Mouse (Mus musculus) midbrain, postnatal 0 days (tissue): ENCODE results near the gene Erich4. TPM values are rescaled to one million over a fixed set of nuclear protein-coding genes. Genes with fewer than 3 reads are reported as not detected.
"Not testable (repeated sequence)": the region's sequence is repeated elsewhere in the genome, so short reads cannot be mapped to it uniquely, and the experiment has no call there.

Experiments
- ATAC-seq: fragments of 200-750 bp; cut with Nextera tagmentation; 2 replicates; pipeline ENCODE4 v1.8.0; 2017; ENCODE audit warnings: moderate number of reproducible peaks, mild to moderate bottlenecking, moderate TSS enrichment, moderate library complexity; ENCODE audit not compliant: low FRiP score
- DNase-seq: peaks from one replicate; pipeline ENCODE4 v3.0.0-alpha.2; 2015; ENCODE audit warnings: low spot score
- H3K27ac ChIP-seq: fragments of 300-500 bp; sonication (generic); 2 replicates; pipeline ENCODE4 v1.5.1; 2014; ENCODE audit warnings: low read depth, mild to moderate bottlenecking, low read length, mixed read lengths
- H3K27me3 ChIP-seq: fragments of 300-500 bp; sonication (generic); 2 replicates; pipeline ENCODE4 v1.6.1; 2014; ENCODE audit warnings: low read length, control low read depth, mixed read lengths; ENCODE audit not compliant: insufficient read depth
- H3K36me3 ChIP-seq: fragments of 300-500 bp; sonication (generic); 2 replicates; pipeline ENCODE4 v1.6.1; 2014; ENCODE audit warnings: low read length, control low read depth, mixed read lengths; ENCODE audit not compliant: insufficient read depth
- H3K4me1 ChIP-seq: fragments of 300-500 bp; sonication (generic); 2 replicates; pipeline ENCODE4 v1.6.1; 2014; ENCODE audit warnings: mild to moderate bottlenecking, control low read depth, antibody characterized with exemption, low read length, mixed read lengths; ENCODE audit not compliant: insufficient read depth
- H3K4me2 ChIP-seq: fragments of 300-500 bp; sonication (generic); 2 replicates; pipeline ENCODE4 v1.6.1; 2014; ENCODE audit warnings: low read depth, mild to moderate bottlenecking, low read length, mixed read lengths; ENCODE audit not compliant: poor library complexity, severe bottlenecking
- H3K4me3 ChIP-seq: fragments of 300-500 bp; sonication (generic); 2 replicates; pipeline ENCODE4 v1.5.1; 2014; ENCODE audit warnings: low read depth, mild to moderate bottlenecking, low read length, moderate library complexity
- H3K9ac ChIP-seq: fragments of 300-500 bp; sonication (generic); replicated peaks from 2 replicates; pipeline ENCODE4 v1.6.1; 2014; ENCODE audit warnings: mild to moderate bottlenecking, low read length, moderate library complexity, mixed read lengths; ENCODE audit not compliant: poor library complexity, severe bottlenecking
- H3K9me3 ChIP-seq: fragments of 300-500 bp; sonication (generic); 2 replicates; pipeline ENCODE4 v1.6.1; 2016; ENCODE audit warnings: low read length, control low read depth
- CTCF ChIP-seq: IDR thresholded peaks from 2 replicates; pipeline ENCODE4 v1.5.1; 2016; ENCODE audit warnings: antibody characterized with exemption, mild to moderate bottlenecking
- WGBS: fragments of 180-500 bp; shearing (Covaris S2); extraction: QIAGEN DNeasy Blood & Tissue Kit; methylation state at CpG from one replicate; pipeline ENCODE4 v1.1.7; 2014; 5-methylcytosine and 5-hydroxymethylcytosine counted together
- polyA plus RNA-seq: library from polyadenylated mRNA; unstranded; fragments of >200 nt; fragmentation: Nextera tagmentation; extraction: Ambion mirVana; gene quantifications from 2 replicates; pipeline ENCODE4 v1.2.1, GENCODE M21; 2015
- total RNA-seq: library from RNA; depleted of rRNA; stranded (reverse); fragments of >200 nt; gene quantifications from 2 replicates; pipeline ENCODE4 v1.2.3, GENCODE M21; 2014

The Erich4 gene
- total and polyA plus RNA-seq, 2 experiments from 2014 or later = not detected

DNA sequence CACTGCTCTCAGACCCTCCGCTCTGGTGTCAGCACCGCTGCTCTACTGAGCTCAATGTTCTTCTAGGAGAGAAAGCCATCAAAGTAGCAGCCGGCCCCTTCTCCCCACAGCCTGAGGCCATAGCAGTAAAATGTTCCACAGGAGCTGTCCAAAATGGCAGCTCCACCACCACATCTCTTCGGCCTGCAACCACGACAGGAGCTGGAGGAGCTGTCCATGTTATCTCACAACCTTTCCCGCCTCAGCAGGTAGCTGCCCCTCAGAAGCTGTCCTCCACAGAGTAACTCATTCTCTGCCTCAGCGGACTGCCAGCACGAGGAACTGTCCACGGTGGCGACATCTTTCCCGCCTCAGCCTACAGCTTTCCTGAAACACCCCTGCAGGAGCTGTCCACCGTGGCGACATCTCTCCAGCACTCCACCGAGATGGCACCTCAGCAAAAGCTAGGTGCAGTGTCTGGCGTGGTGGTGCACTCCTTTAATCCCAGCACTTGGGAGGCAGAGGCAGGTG lies 33.3 kb downstream of the Erich4 start:
- no peaks in the 10 kb centered on the region for H3K4me1 ChIP-seq
- TF ChIP-seq CTCF = no peak
- H3K27ac ChIP-seq = no peak overlapping the region
- DNase-seq (no peak), ATAC-seq (no peak)
- no peak overlapping the region for H3K9ac ChIP-seq
- H3K27me3 ChIP-seq = no peaks in the 10 kb centered on the region
- WGBS = 91% methylated on average over 15 of the region's 15 CpGs
- no peak overlapping the region for H3K4me3 ChIP-seq
- no peaks in the 10 kb centered on the region for H3K36me3 ChIP-seq
- H3K4me2 ChIP-seq = no peak overlapping the region
- no peaks in the 10 kb centered on the region for H3K9me3 ChIP-seq

DNA sequence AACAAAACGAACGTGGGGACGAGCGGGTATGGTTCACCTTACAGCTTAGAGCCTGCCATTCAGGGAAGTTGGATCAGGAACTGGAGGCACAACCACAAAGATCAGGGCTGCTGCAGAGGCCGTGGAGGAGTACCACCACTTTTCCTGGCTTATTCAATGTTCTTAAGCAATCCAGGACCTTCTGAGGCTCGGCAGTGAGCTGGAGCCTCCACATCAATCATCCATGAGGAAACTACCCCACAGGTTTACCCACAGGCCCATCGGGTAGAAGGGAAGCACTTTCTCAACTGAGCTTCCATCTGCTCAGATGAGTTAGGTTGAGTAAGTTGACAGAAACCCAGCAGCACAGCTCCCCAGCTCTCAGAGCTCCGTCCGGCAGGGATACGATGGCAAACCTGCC lies 36.3 kb downstream of the Erich4 start:
- 85% methylated on average over 10 of the region's 10 CpGs for WGBS
- H3K4me3 ChIP-seq = no peak overlapping the region
- H3K4me2 ChIP-seq = no peak overlapping the region
- DNase-seq (no peak), ATAC-seq (no peak)
- H3K27ac ChIP-seq = no peak overlapping the region
- H3K4me1 ChIP-seq = no peaks in the 10 kb centered on the region
- TF ChIP-seq CTCF = no peak
- H3K9ac ChIP-seq = no peak overlapping the region
- no peaks in the 10 kb centered on the region for H3K9me3 ChIP-seq
- no peaks in the 10 kb centered on the region for H3K36me3 ChIP-seq
- no peaks in the 10 kb centered on the region for H3K27me3 ChIP-seq

DNA sequence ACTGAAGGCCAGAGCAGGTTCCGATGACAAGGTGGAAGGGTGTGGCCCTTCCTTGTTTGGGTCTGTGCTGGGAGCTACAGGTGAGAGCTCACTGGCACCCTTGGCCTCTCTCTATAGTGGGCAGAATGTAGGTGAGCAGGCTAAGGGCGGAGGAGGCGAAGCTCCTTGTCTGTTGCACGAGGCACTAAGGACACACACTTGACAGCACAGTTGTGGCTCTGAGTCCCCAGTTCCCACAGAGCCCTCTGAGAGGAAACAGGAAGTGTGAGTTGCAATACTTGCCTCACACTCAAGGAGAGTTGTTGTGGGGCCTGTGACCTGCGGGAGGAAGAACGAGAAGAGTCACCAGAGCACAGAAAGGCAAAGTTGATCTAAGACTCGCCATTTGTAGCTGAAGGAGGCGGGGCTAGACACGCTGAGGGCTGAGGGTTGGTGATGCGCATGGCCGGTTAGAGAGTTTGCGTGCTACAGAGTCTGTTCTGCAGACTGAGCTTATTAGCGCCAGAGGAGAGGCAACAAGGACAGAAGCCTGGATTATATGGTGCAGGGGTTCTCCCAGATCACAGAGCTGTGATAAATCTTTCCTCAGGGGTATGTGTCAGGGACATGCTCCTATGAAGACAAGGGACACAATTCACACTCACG lies 38.8 kb downstream of the Erich4 start:
- not testable (repeated sequence) for H3K9me3 ChIP-seq, DNase-seq, H3K27me3 ChIP-seq, H3K4me1 ChIP-seq, H3K27ac ChIP-seq, H3K4me2 ChIP-seq, H3K9ac ChIP-seq, H3K4me3 ChIP-seq, H3K36me3 ChIP-seq
- ATAC-seq = peak; percentile 23; the same call in 1 of the 2 replicates
- WGBS = 68% methylated on average over 11 of the region's 14 CpGs

GRCm38 (mm10) chr7:25576308-25576707 lies 39.4 kb downstream of the Erich4 start:
- not testable (repeated sequence) for H3K27ac ChIP-seq, H3K4me3 ChIP-seq, H3K27me3 ChIP-seq, H3K4me1 ChIP-seq, ATAC-seq, H3K9ac ChIP-seq, H3K4me2 ChIP-seq, DNase-seq, H3K36me3 ChIP-seq, H3K9me3 ChIP-seq
- WGBS = 43% methylated on average over 6 of the region's 6 CpGs

- Histone ChIP-seq H3K4me3 (no peak overlapping the region), H3K27me3 (no peaks in the 10 kb centered on the region), H3K4me1 (no peaks in the 10 kb centered on the region), H3K36me3 (no peaks in the 10 kb centered on the region), H3K9ac (no peak overlapping the region), H3K27ac (no peak overlapping the region), H3K9me3 (no peaks in the 10 kb centered on the region), H3K4me2 (no peak overlapping the region)
- no peak for TF ChIP-seq CTCF
- 11% methylated on average over 8 of the region's 8 CpGs for WGBS
- ATAC-seq (0 out of 2 replicates have a peak, but pooled peaks have one; percentile 41), DNase-seq (no peak)
These were observed 39.8 kb downstream of the Erich4 start for GRCm38 (mm10) chr7:25575870-25576269.

GRCm38 (mm10) chr7:25575105-25575504 lies 40.6 kb downstream of the Erich4 start:
- H3K27ac ChIP-seq = no peak overlapping the region
- no peaks in the 10 kb centered on the region for H3K9me3 ChIP-seq
- H3K4me1 ChIP-seq = no peaks in the 10 kb centered on the region
- H3K27me3 ChIP-seq = no peaks in the 10 kb centered on the region
- H3K4me3 ChIP-seq = no peak overlapping the region
- no peak overlapping the region for H3K4me2 ChIP-seq
- TF ChIP-seq CTCF = no peak
- ATAC-seq = no peak
- H3K9ac ChIP-seq = no peak overlapping the region
- H3K36me3 ChIP-seq = no peaks in the 10 kb centered on the region
- DNase-seq = no peak
- 82% methylated on average over 5 of the region's 5 CpGs for WGBS

- H3K9ac ChIP-seq, DNase-seq, H3K27ac ChIP-seq, H3K36me3 ChIP-seq, ATAC-seq, H3K4me1 ChIP-seq, H3K4me2 ChIP-seq, H3K4me3 ChIP-seq, H3K27me3 ChIP-seq, H3K9me3 ChIP-seq: not testable (repeated sequence)
- WGBS = 81% methylated on average over 5 of the region's 5 CpGs
These were observed 41.9 kb downstream of the Erich4 start for GRCm38 (mm10) chr7:25573806-25574205.
